Mouse (Mus musculus): Measurements from ENCODE around the gene Fgd3.

GRCm38 (mm10) chr13:49249634-49250033 lies 70.5 kb downstream of the Fgd3 start:
- TF ChIP-seq CTCF (IDR thresholded peaks at IDR 0.05; ENCODE audit: low read depth) (no peak), EP300 (optimal IDR thresholded peaks at IDR 0.05) (no peak)
